Mouse (Mus musculus) heart, postnatal 0 days (tissue): ENCODE results near the gene Ralgps1.

ENCODE experiments used
- CTCF ChIP-seq: IDR thresholded peaks from 2 replicates; pipeline ENCODE4 v1.5.1; 2016; ENCODE audit warnings: antibody characterized with exemption, control low read depth, low read depth
- EP300 ChIP-seq: IDR thresholded peaks from 2 replicates; pipeline ENCODE4 v1.6.1; 2016; ENCODE audit warnings: antibody characterized with exemption, low read depth

- no peak for TF ChIP-seq CTCF
- TF ChIP-seq EP300, result no peak
Measured at GRCm38 (mm10) chr2:33393021-33393420, 21.7 kb upstream of the Ralgps1 start.
